Mouse (Mus musculus) liver, embryonic 11.5 days (tissue): ENCODE measurements around the gene Gm20547. TPM values are rescaled to one million over a fixed set of nuclear protein-coding genes. Genes with fewer than 3 reads are reported as not detected.
A peak's percentile ranks its signal among the peaks of the same experiment; 100 is the strongest.

Source experiments
- ATAC-seq: fragments of 200-750 bp; cut with Nextera tagmentation; replicated peaks from 2 replicates; pipeline ENCODE4 v1.8.0; 2017; ENCODE audit warnings: moderate number of reproducible peaks, mild to moderate bottlenecking, moderate TSS enrichment, moderate library complexity; ENCODE audit not compliant: low FRiP score
- DNase-seq: peaks from one replicate; pipeline ENCODE4 v3.0.0-alpha.2; 2017; ENCODE audit warnings: low spot score
- H3K27ac ChIP-seq: fragments of 300-500 bp; sonication (generic); 2 replicates; pipeline ENCODE4 v1.5.1; 2014; ENCODE audit warnings: mild to moderate bottlenecking, low read depth, low read length, control low read depth
- H3K27me3 ChIP-seq: fragments of 300-500 bp; sonication (generic); replicated peaks from 2 replicates; pipeline ENCODE4 v1.6.1; 2014; ENCODE audit warnings: low read length, mixed read lengths; ENCODE audit not compliant: control insufficient read depth, insufficient read depth
- H3K36me3 ChIP-seq: fragments of 300-500 bp; sonication (generic); 2 replicates; pipeline ENCODE4 v1.6.1; 2014; ENCODE audit warnings: mild to moderate bottlenecking, low read length, moderate library complexity, mixed read lengths; ENCODE audit not compliant: control insufficient read depth, insufficient read depth
- H3K4me1 ChIP-seq: fragments of 300-500 bp; sonication (generic); replicated peaks from 2 replicates; pipeline ENCODE4 v1.6.1; 2014; ENCODE audit warnings: low read length, mixed read lengths; ENCODE audit not compliant: control insufficient read depth, insufficient read depth
- H3K4me2 ChIP-seq: fragments of 300-500 bp; sonication (generic); 2 replicates; pipeline ENCODE4 v1.6.1; 2014; ENCODE audit warnings: mild to moderate bottlenecking, control low read depth, moderate library complexity
- H3K4me3 ChIP-seq: fragments of 300-500 bp; sonication (generic); 2 replicates; pipeline ENCODE4 v1.5.1; 2014; ENCODE audit warnings: low read depth, low read length, control low read depth
- H3K9ac ChIP-seq: fragments of 300-500 bp; sonication (generic); 2 replicates; pipeline ENCODE4 v1.6.1; 2014; ENCODE audit warnings: low read depth, low read length, control low read depth
- H3K9me3 ChIP-seq: fragments of 300-500 bp; sonication (generic); 2 replicates; pipeline ENCODE4 v1.6.1; 2016; ENCODE audit warnings: low read length, inconsistent platforms, mixed read lengths; ENCODE audit not compliant: control insufficient read depth
- WGBS: fragments of 180-500 bp; shearing (Covaris S2); extraction: QIAGEN DNeasy Blood & Tissue Kit; methylation state at CpG from one replicate; pipeline ENCODE4 v1.1.7; 2014; 5-methylcytosine and 5-hydroxymethylcytosine counted together
- polyA plus RNA-seq: library from polyadenylated mRNA; unstranded; fragments of >200 nt; fragmentation: Nextera tagmentation; extraction: Ambion mirVana; gene quantifications from 2 replicates; pipeline ENCODE4 v1.2.1, GENCODE M21; 2014

The Gm20547 gene
- polyA plus RNA-seq, 1 experiment from 2014 or later: not detected

- peaks cover 33% of the 10 kb centered on the region for H3K4me1 ChIP-seq
- peaks cover 6% of the 10 kb centered on the region for H3K36me3 ChIP-seq
- peak overlapping the region; percentile 97 for H3K4me2 ChIP-seq
- H3K9ac ChIP-seq: peak overlapping the region; percentile 93
- peaks cover 4% of the 10 kb centered on the region; the same call in 1 of the 2 replicates for H3K9me3 ChIP-seq
- WGBS: 1% methylated on average over 40 of the region's 51 CpGs
- DNase-seq (peak; percentile 98), ATAC-seq (peak; percentile 79)
- no peaks in the 10 kb centered on the region for H3K27me3 ChIP-seq
- H3K4me3 ChIP-seq: peak overlapping the region; percentile 91
- peak overlapping the region; percentile 96 for H3K27ac ChIP-seq
Observed at GRCm38 (mm10) chr17:34894074-34894597, 12.3 kb upstream of the Gm20547 start.

GRCm38 (mm10) chr17:34893072-34893824 lies 11.4 kb upstream of the Gm20547 start:
- Histone ChIP-seq H3K4me2 (peak overlapping the region; percentile 97), H3K4me1 (peaks cover 33% of the 10 kb centered on the region), H3K27me3 (no peaks in the 10 kb centered on the region), H3K4me3 (peak overlapping the region; percentile 91; the same call in 1 of the 2 replicates), H3K9ac (peak overlapping the region; percentile 93), H3K9me3 (peaks cover 4% of the 10 kb centered on the region; the same call in 1 of the 2 replicates), H3K27ac (peak overlapping the region; percentile 82), H3K36me3 (peaks cover 6% of the 10 kb centered on the region)
- ATAC-seq: no peak
- no peak for DNase-seq
- 76% methylated on average over 12 of the region's 12 CpGs for WGBS

- no peak overlapping the region for H3K9ac ChIP-seq
- H3K4me1 ChIP-seq: peaks cover 21% of the 10 kb centered on the region
- H3K9me3 ChIP-seq: peaks cover 3% of the 10 kb centered on the region; the same call in 1 of the 2 replicates
- H3K27me3 ChIP-seq: no peaks in the 10 kb centered on the region
- WGBS: 92% methylated on average over 2 of the region's 2 CpGs
- no peak for ATAC-seq
- H3K36me3 ChIP-seq: peaks cover 4% of the 10 kb centered on the region
- no peak for DNase-seq
- no peak overlapping the region for H3K4me3 ChIP-seq
- no peak overlapping the region for H3K27ac ChIP-seq
- H3K4me2 ChIP-seq: no peak overlapping the region
Observed at GRCm38 (mm10) chr17:34891377-34891776, 9.5 kb upstream of the Gm20547 start.

- H3K27me3 ChIP-seq: no peaks in the 10 kb centered on the region
- ATAC-seq: no peak
- H3K9me3 ChIP-seq: no peaks in the 10 kb centered on the region
- WGBS: 85% methylated on average over 12 of the region's 12 CpGs
- H3K4me2 ChIP-seq: no peak overlapping the region
- no peak overlapping the region for H3K27ac ChIP-seq
- peaks cover 13% of the 10 kb centered on the region for H3K4me1 ChIP-seq
- H3K36me3 ChIP-seq: no peaks in the 10 kb centered on the region
- no peak for DNase-seq
- no peak overlapping the region for H3K9ac ChIP-seq
- H3K4me3 ChIP-seq: no peak overlapping the region
Observed at GRCm38 (mm10) chr17:34890074-34890743, 8.4 kb upstream of the Gm20547 start.

- peaks cover 7% of the 10 kb centered on the region; the same call in 1 of the 2 replicates for H3K4me1 ChIP-seq
- no peak overlapping the region for H3K27ac ChIP-seq
- ATAC-seq (no peak), DNase-seq (no peak)
- no peaks in the 10 kb centered on the region for H3K36me3 ChIP-seq
- H3K9ac ChIP-seq: no peak overlapping the region
- H3K27me3 ChIP-seq: no peaks in the 10 kb centered on the region
- 78% methylated on average over 5 of the region's 5 CpGs for WGBS
- H3K4me3 ChIP-seq: no peak overlapping the region
- no peaks in the 10 kb centered on the region for H3K9me3 ChIP-seq
- no peak overlapping the region for H3K4me2 ChIP-seq
Observed at GRCm38 (mm10) chr17:34887942-34888341, 6.1 kb upstream of the Gm20547 start.

GRCm38 (mm10) chr17:34885615-34886014 lies 3.8 kb upstream of the Gm20547 start:
- DNase-seq (no peak), ATAC-seq (no peak)
- no peaks in the 10 kb centered on the region for H3K36me3 ChIP-seq
- no peak overlapping the region for H3K4me3 ChIP-seq
- no peak overlapping the region for H3K4me2 ChIP-seq
- H3K27me3 ChIP-seq: no peaks in the 10 kb centered on the region
- no peak overlapping the region for H3K27ac ChIP-seq
- H3K9ac ChIP-seq: no peak overlapping the region
- WGBS: 79% methylated on average over 3 of the region's 3 CpGs
- H3K4me1 ChIP-seq: peaks cover 9% of the 10 kb centered on the region; the same call in 1 of the 2 replicates
- H3K9me3 ChIP-seq: no peaks in the 10 kb centered on the region

- H3K9me3 ChIP-seq: no peaks in the 10 kb centered on the region
- peaks cover 9% of the 10 kb centered on the region; the same call in 1 of the 2 replicates for H3K4me1 ChIP-seq
- H3K4me3 ChIP-seq: no peak overlapping the region
- no peak overlapping the region for H3K9ac ChIP-seq
- 62% methylated on average over 6 of the region's 6 CpGs for WGBS
- H3K4me2 ChIP-seq: 0 out of 2 replicates have a peak overlapping the region, but pooled peaks have one; percentile 20
- DNase-seq (no peak), ATAC-seq (no peak)
- no peaks in the 10 kb centered on the region for H3K27me3 ChIP-seq
- H3K27ac ChIP-seq: no peak overlapping the region
- no peaks in the 10 kb centered on the region for H3K36me3 ChIP-seq
Observed at GRCm38 (mm10) chr17:34884704-34885103, 2.9 kb upstream of the Gm20547 start.

- Histone ChIP-seq H3K36me3 (no peaks in the 10 kb centered on the region), H3K9ac (no peak overlapping the region; the same call in 1 of the 2 replicates), H3K27ac (no peak overlapping the region), H3K9me3 (no peaks in the 10 kb centered on the region), H3K4me2 (no peak overlapping the region), H3K4me3 (no peak overlapping the region), H3K4me1 (peaks cover 12% of the 10 kb centered on the region; the same call in 1 of the 2 replicates), H3K27me3 (no peaks in the 10 kb centered on the region)
- DNase-seq (no peak), ATAC-seq (no peak)
- whole genome bisulfite sequencing: 60% methylated on average over 3 of the region's 3 CpGs
Observed at GRCm38 (mm10) chr17:34883332-34883731, 1.5 kb upstream of the Gm20547 start.
